Mouse (Mus musculus) myocyte (in vitro differentiated cells): ENCODE results near the gene Capzb.

Experiments used
- CEBPB ChIP-seq: IDR thresholded peaks from 2 replicates; pipeline ENCODE4 v1.6.1; 2011; ENCODE audit warnings: mild to moderate bottlenecking, moderate library complexity; ENCODE audit not compliant: poor library complexity, insufficient read depth, severe bottlenecking
- REST ChIP-seq: IDR thresholded peaks from one replicate; pipeline ENCODE4 v1.6.1; 2011; ENCODE audit warnings: mild to moderate bottlenecking, control low read depth, moderate library complexity; ENCODE audit not compliant: insufficient read depth, insufficient read length

DNA sequence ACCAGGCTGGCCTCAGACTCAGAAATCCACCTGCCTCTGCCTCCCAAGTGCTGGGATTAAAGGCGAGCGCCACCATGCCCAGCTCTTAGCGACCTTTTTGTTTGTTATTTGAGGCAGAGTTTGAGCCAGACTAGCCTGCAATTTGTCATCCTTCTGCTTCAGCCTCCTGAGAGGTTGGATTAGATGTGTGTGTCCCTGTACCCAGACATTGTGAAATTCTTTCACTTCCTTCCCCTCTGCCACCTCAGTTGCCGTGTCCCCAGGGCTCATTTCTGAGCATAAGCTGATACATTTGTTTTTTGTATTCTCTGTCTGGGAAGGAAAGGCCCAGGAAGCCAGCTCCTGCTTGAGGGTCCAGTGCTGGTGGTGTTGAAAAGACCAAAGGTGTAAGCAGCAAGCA is 148.1 kb downstream of the Capzb start:
- TF ChIP-seq REST (no peak), CEBPB (no peak)
